Mouse (Mus musculus): ENCODE measurements around the gene Tns2. TPM values are rescaled to one million over a fixed set of nuclear protein-coding genes. Genes with fewer than 3 reads are reported as not detected.

Gene Tns2
- total RNA-seq, 2 experiments from 2014 or later, result 12.2 to 13.1 TPM

DNA sequence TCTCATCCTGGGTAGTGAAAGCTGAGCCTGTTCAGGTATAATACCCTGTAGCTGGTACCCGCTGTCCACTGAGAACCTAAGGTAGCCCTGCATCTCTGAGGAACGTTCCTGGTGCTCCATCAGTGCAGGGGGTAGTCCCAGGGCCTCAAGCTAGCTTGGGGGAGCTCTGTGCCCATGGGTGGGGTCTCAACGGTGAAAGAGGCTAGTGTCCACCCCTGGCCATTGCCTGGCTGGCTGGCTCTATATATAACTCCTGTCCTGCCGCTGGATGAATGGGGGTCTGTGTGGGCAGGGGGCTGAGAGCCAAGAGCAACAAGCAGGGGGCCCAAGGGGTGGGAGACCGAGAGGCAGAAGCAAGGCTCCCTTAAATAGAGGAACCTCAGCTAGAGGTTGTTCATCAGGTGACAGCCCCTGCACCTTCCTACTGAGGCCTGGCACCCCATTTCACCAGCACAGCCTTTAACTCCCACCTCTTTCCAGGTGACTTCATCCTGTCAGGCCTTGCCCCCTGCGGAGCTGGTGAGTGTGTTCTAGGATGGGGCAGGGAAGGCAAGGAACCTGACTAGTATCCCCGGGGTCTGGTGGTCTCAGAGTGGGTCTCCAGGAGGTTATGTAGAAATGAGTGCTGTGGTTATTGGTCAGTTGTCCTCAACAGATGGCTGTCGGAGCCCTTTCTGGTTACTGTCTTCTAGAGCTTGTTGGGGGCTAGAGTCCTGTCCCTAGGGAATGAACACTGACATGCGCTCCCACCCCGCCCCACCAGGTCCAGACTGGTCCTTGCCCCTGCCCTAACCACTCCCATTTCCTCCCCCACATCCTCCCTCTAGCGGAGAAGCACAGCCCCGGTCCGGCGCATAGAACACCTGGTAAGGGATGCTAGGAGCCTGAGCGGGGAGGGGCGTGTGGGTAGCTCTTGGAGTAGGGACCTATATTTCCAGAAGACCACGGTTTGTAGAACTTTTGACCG is 5.8 kb downstream of the Tns2 start:
- intact Hi-C loops (cut with DNase I), result loop anchor here (5.0 kb wide), 1 partner anchor 36 kb away; the partner anchor contains the start of gene Igfbp6
- peak in 1 of 2 experiments; percentile 65 for DNase-seq (ENCODE audit: extremely low spot score in 1 of 2, low spot score in 2 of 2)

- intact Hi-C loops (cut with DNase I), result loop anchor here (5.0 kb wide), 1 partner anchor 35 kb away; the partner anchor contains the start of gene Igfbp6
- DNase-seq (ENCODE audit: extremely low spot score in 1 of 2, low spot score in 2 of 2), result peak in 1 of 2 experiments; percentile 27
These were observed 6.7 kb downstream of the Tns2 start for GRCm38 (mm10) chr15:102106754-102107456.

- DNase-seq (ENCODE audit: extremely low spot score in 1 of 2, low spot score in 2 of 2), result peak in 1 of 2 experiments; percentile 72
- intact Hi-C loops (cut with DNase I), result loop anchor here (5.0 kb wide), 1 partner anchor 34 kb away; the partner anchor contains the start of gene Igfbp6
These were observed 7.7 kb downstream of the Tns2 start for GRCm38 (mm10) chr15:102107689-102108573.

GRCm38 (mm10) chr15:102108651-102109525 is 8.7 kb downstream of the Tns2 start:
- intact Hi-C loops (cut with DNase I), result loop anchor here (5.0 kb wide), 1 partner anchor 33 kb away; the partner anchor contains the start of gene Igfbp6

DNA sequence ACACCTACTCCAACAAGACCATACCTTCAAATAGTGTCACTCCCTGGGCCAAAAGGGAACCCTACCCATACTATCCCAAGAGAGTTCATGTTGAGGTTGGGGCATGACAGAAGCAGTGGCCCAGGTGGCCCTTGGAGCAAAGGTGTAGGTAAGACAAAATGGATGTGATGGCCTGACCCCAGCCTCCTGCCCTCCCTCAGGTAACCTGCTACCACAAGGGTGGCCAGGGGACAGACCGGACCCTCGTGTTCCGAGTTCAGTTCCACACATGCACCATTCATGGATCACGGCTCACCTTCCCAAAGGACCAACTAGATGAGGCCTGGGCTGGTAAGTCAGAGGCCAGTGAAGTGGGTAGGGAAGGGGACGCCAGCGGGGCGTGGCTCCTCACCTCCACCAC is 10.1 kb downstream of the Tns2 start:
- DNase-seq (ENCODE audit: extremely low spot score in 1 of 2, low spot score in 2 of 2), result no peak

More at GRCm38 (mm10) chr15:102108651-102109525, 8.7 kb downstream of the Tns2 start:
- DNase-seq (ENCODE audit: extremely low spot score in 1 of 2, low spot score in 2 of 2), result peak; percentile 74 to 85

DNA sequence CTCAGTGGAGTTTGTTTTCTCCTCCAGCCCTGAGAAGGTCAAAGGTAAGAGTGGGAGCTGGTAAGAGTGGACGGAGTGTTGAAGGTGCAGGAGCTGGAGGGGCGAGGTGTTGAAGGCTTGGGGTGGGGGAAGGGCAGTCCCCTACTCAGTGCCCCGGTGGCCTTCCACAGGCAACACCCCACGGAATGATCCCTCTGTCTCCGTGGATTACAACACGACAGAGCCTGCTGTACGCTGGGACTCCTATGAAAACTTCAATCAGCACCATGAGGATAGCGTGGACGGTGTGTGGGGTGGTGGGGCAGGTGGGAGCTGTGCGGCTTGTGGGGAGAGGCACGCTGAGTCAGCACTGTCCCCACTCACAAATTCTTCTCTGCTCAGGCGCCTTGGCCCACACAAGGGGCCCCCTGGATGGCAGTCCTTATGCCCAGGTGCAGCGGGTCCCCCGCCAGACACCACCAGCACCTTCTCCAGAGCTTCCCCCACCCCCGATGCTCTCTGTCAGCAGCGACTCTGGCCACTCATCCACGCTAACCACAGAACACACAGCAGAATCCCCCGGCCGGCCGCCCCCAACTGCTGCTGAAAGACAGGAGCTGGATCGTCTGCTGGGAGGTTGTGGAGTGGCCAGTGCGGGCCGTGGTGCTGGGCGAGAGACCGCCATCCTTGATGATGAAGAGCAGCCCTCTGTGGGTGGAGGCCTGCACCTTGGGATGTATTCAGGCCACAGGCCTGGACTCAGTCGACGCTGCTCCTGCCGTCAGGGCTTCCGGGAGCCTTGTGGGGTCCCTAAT is 10.7 kb downstream of the Tns2 start:
- intact Hi-C loops (cut with DNase I), result loop anchor here (10.0 kb wide), 1 partner anchor 114 kb away; no protein-coding TSS in a partner anchor
- DNase-seq (ENCODE audit: extremely low spot score in 1 of 2, low spot score in 2 of 2), result no peak

More for the DNA sequence above, 10.1 kb downstream of the Tns2 start:
- intact Hi-C loops (cut with DNase I), result loop anchor here (10.0 kb wide), 1 partner anchor 115 kb away; no protein-coding TSS in a partner anchor

DNA sequence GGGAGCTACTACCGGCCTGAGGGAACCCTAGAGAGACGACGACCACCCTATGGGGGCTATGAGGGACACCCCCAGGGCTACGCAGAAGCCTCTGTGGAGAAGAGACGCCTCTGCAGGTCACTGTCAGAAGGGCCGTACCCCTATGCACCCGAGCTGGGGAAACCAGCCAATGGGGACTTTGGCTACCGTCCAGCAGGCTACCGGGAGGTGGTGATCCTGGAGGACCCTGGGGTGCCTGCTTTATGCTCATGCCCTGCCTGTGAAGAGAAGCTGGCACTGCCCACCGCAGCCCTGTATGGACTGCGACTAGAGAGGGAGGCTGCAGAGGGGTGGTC is 11.2 kb downstream of the Tns2 start:
- intact Hi-C loops (cut with DNase I), result loop anchor here (10.0 kb wide), 1 partner anchor 113 kb away; no protein-coding TSS in a partner anchor
- no peak for DNase-seq (ENCODE audit: extremely low spot score in 1 of 2, low spot score in 2 of 2)

DNA sequence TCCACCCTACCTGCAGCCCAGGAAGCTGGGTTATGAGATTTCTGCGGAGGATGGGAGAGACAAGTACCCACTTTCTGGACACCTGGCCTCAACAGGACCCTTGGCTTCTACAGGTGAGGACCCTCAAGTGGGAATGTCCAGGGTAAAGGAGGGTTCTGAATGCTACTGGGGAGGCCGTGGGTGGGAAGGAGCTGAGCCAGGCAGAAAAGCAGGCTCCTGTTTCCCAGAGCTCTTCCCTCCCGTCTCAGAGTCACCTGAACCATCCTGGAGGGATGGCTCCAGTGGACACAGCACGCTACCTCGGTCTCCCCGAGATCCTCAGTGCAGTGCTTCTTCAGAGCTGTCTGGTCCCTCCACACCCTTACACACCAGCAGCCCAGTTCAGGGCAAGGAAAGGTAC is 12.0 kb downstream of the Tns2 start:
- intact Hi-C loops (cut with DNase I), result loop anchor here (10.0 kb wide), 1 partner anchor 113 kb away; no protein-coding TSS in a partner anchor
- DNase-seq (ENCODE audit: extremely low spot score in 1 of 2, low spot score in 2 of 2), result no peak

- intact Hi-C loops (cut with DNase I), result loop anchor here (10.0 kb wide), 1 partner anchor 112 kb away; no protein-coding TSS in a partner anchor
- DNase-seq (ENCODE audit: extremely low spot score in 1 of 2, low spot score in 2 of 2), result no peak
These were observed 12.6 kb downstream of the Tns2 start for GRCm38 (mm10) chr15:102112827-102113226.

DNA sequence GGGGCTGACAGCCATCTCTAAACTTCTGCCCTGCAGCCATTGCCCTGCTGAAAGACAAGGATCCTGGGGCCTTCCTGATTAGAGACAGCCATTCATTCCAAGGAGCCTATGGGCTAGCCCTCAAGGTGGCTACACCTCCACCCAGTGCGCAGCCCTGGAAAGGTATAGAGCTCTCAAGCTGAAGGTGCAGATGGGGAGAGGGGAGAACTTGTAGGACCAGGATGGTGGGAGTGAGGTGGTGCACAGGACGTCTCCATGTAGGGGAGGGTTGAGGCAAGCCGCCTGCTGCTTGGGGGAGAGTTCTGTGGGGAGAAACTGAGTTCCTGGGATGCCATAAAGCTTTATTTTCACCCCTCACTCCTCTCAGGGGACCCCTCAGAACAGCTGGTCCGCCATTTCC is 13.5 kb downstream of the Tns2 start:
- no peak for DNase-seq (ENCODE audit: extremely low spot score in 1 of 2, low spot score in 2 of 2)
- intact Hi-C loops (cut with DNase I), result loop anchor here (10.0 kb wide), 1 partner anchor 111 kb away; no protein-coding TSS in a partner anchor

- DNase-seq (ENCODE audit: extremely low spot score in 1 of 2, low spot score in 2 of 2), result no peak
- intact Hi-C loops (cut with DNase I), result loop anchor here (10.0 kb wide), 1 partner anchor 110 kb away; no protein-coding TSS in a partner anchor
These were observed 14.5 kb downstream of the Tns2 start for GRCm38 (mm10) chr15:102114651-102115260.

GRCm38 (mm10) chr15:102115731-102116231 is 15.6 kb downstream of the Tns2 start:
- intact Hi-C loops (cut with DNase I), result loop anchor here (10.0 kb wide), 1 partner anchor 109 kb away; no protein-coding TSS in a partner anchor
- DNase-seq (ENCODE audit: extremely low spot score in 1 of 2, low spot score in 2 of 2), result no peak

GRCm38 (mm10) chr15:102116753-102117415 is 16.7 kb downstream of the Tns2 start:
- intact Hi-C loops (cut with DNase I), result loop anchor here (10.0 kb wide), 1 partner anchor 108 kb away; no protein-coding TSS in a partner anchor
- no peak for DNase-seq (ENCODE audit: extremely low spot score in 1 of 2, low spot score in 2 of 2)

- no peak for DNase-seq (ENCODE audit: extremely low spot score in 1 of 2, low spot score in 2 of 2)
- intact Hi-C loops (cut with DNase I), result loop anchor here (10.0 kb wide), 1 partner anchor 107 kb away; no protein-coding TSS in a partner anchor
These were observed 17.5 kb downstream of the Tns2 start for GRCm38 (mm10) chr15:102117461-102118443.
